18 mouse cellular contexts compared by ENCODE assay signal in the genomic region with DNA sequence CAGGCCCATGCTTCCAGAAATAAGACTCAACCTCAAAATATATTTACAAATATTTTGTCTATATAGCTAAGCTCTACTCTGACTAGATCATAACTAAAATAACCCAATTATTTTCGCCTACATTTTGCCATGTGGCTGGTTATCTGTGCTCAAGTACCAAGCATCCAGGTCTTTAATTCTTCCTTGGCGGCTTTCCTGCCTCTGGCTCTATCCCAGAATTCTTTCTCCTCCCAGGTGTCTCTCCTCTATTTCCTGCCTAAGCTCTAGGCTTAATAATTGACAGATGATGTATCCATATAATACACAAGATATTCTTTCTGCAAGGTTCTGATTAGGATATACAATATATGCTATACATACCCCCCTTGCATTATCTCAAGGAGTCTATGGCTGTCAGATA.
"Had no signal": no experiment of that assay in that cellular context is flagged by ENCODE, and none has a peak within 500 bp of the region (broad histone marks: within the 10 kb centered on the region; RNA-seq: fewer than 3 reads in every experiment).

No protein-coding gene starts in this region.

- DNase-seq: lung, adult 18-20 months; lung, embryonic 14.5 days; lung, postnatal 10 days; lung, postnatal 4 days; midbrain, embryonic 14.5 days; retina, postnatal 1 day; right cerebral cortex, adult 18-20 months; right cerebral cortex, postnatal 25 days; right cerebral cortex, postnatal 4 days; spleen, adult 18-20 months; thymus, adult 18-20 months; thymus, postnatal 14 days; thymus, postnatal 36 days had no signal

- H3K27me3 ChIP-seq: midbrain, embryonic 12.5 days; neural tube, embryonic 13.5 days; neural tube, embryonic 15.5 days had no signal

- H3K27ac ChIP-seq: midbrain, embryonic 10.5 days; midbrain, embryonic 12.5 days; neural tube, embryonic 13.5 days; neural tube, embryonic 15.5 days had no signal

- H3K4me3 ChIP-seq: midbrain, embryonic 10.5 days; midbrain, embryonic 12.5 days; myocyte; neural tube, embryonic 13.5 days; neural tube, embryonic 15.5 days had no signal

- H3K4me1 ChIP-seq: midbrain, embryonic 10.5 days; midbrain, embryonic 12.5 days; neural tube, embryonic 13.5 days; neural tube, embryonic 15.5 days had no signal
